Mouse (Mus musculus) small intestine, adult 2 months (tissue): ENCODE measurements around the gene Lypd6. TPM values are rescaled to one million over a fixed set of nuclear protein-coding genes. Genes with fewer than 3 reads are reported as not detected.

ENCODE experiments used
- H3K27ac ChIP-seq: fragments of 200-500 bp; 2 replicates; pipeline ENCODE4 v1.5.1; 2012; ENCODE audit warnings: low read depth, low read length, control low read depth, inconsistent platforms; ENCODE audit not compliant: insufficient read depth
- H3K27me3 ChIP-seq: fragments of 200-500 bp; 2 replicates; pipeline ENCODE4 v1.6.1; 2012; ENCODE audit warnings: mild to moderate bottlenecking, moderate library complexity, low read length, inconsistent platforms; ENCODE audit not compliant: control insufficient read depth, insufficient read depth
- H3K36me3 ChIP-seq: fragments of 200-500 bp; 2 replicates; pipeline ENCODE4 v1.6.1; 2012; ENCODE audit warnings: mild to moderate bottlenecking, low read length, control low read depth, inconsistent platforms; ENCODE audit not compliant: control insufficient read depth, insufficient read depth
- H3K4me1 ChIP-seq: fragments of 200-500 bp; 2 replicates; pipeline ENCODE4 v1.6.1; 2012; ENCODE audit warnings: low read length, inconsistent platforms, mixed read lengths; ENCODE audit not compliant: control insufficient read depth, insufficient read depth, insufficient read length
- H3K4me3 ChIP-seq: fragments of 200-500 bp; 2 replicates; pipeline ENCODE4 v1.5.1; 2012; ENCODE audit warnings: low read depth, mild to moderate bottlenecking, control low read depth, inconsistent platforms, low read length, moderate library complexity
- CTCF ChIP-seq: fragments of 200-500 bp; IDR thresholded peaks from 2 replicates; pipeline ENCODE4 v1.5.1; 2012; ENCODE audit warnings: low read depth, mild to moderate bottlenecking, control low read depth, inconsistent platforms, low read length, moderate library complexity, mixed read lengths; ENCODE audit not compliant: insufficient replicate concordance, insufficient read length; ENCODE audit errors: extremely low read depth
- POLR2A ChIP-seq: fragments of 200-500 bp; IDR thresholded peaks from 2 replicates; pipeline ENCODE4 v1.6.1; 2012; ENCODE audit warnings: low read depth, mild to moderate bottlenecking, control low read depth, inconsistent platforms, low read length, moderate library complexity
- WGBS: fragments of 180-500 bp; shearing (Covaris S2); methylation state at CpG from one replicate; pipeline ENCODE4 v1.1.7; 2018; 5-methylcytosine and 5-hydroxymethylcytosine counted together
- polyA plus RNA-seq: library from polyadenylated mRNA; depleted of rRNA; stranded (reverse); fragments of >200 nt; gene quantifications from 2 replicates; pipeline ENCODE4 v1.2.3, GENCODE M21; 2012

Lypd6 gene
- polyA plus RNA-seq, 1 experiment = 1.4 TPM

DNA sequence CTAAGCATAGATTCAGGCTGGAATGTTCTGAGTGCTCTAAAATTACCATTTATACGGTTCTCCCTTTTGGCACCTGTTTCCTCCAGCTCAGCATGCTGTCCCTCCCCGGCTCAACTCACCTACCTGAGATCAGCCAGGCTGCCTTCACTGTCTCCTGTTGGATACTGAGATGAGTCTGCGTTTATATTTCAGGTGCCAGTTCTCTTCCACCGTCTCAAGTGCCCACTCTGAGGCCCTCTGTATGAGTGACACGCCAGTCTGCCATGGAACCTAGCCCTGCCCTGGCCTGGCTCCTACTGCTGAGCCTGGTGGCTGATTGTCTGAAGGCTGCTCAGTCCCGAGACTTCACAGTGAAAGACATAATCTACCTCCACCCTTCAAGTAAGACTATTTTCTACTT, 99.0 kb downstream of the Lypd6 start:
- WGBS = 72% methylated on average over 6 of the region's 6 CpGs
- Histone ChIP-seq H3K27ac (no peak overlapping the region), H3K4me3 (no peak overlapping the region), H3K27me3 (no peaks in the 10 kb centered on the region), H3K4me1 (no peaks in the 10 kb centered on the region), H3K36me3 (no peaks in the 10 kb centered on the region)
- TF ChIP-seq CTCF (no peak), POLR2A (no peak)

DNA sequence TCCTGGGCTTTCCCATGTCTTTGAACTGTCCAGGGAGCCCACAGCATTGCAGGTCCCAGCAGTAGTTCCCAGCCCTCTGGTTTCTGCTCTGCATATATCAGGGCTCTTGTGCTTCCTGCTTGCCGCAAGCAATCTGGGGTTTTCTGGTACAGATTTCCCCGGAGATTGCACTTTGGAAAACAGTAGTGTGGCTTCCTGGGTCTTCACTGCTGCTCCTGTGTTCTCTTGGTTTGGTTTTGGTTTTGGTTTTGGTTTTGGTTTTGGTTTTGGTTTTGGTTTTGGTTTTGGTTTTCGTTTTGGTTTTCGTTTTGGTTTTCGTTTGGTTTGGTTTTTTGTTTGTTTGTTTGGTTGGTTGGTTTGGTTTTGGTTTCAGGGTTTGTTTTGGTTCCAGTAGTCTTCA, 99.9 kb downstream of the Lypd6 start:
- Histone ChIP-seq H3K36me3 (no peaks in the 10 kb centered on the region), H3K4me1 (no peaks in the 10 kb centered on the region), H3K27ac (no peak overlapping the region), H3K4me3 (no peak overlapping the region), H3K27me3 (no peaks in the 10 kb centered on the region)
- TF ChIP-seq CTCF (no peak), POLR2A (no peak)
- WGBS = 80% methylated on average over 5 of the region's 5 CpGs

DNA sequence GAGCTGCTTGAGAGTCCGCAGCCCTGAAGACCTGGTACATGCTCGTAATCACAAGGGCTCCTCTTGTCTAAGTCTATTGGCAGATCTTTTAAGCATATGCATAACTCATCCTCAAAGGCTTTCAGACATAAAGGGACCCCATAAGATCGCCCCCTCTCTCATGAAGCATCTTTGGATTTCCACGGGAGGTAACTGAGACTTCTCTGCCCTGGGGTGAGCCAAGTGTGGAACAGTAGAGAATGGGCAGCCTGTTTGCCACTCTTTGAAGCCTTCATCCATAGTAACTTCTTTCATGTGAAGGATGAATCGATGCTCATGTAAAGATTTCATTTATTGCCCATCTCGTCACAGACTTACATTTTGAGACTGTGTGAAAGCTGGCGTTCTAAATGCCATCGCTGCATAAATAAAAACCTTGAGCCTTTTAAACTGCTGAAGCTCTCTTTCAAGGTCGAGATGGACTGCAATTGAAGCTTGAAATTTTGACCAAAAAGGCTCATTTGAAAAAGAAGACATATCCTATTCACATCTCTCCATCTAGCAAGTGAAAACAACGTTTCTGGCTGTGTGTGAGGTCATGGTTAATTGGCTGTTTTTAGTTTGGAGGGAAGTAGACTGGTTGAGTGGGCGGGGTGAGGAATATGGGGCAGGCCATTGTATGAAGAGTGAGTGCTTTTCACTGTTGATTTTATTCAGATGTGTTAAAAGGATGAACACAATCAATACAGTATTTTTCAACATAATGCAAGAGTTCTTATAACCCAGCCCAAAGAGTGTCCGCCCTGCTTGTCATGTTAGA, 107.7 kb downstream of the Lypd6 start:
- no peaks in the 10 kb centered on the region for H3K27me3 ChIP-seq
- H3K4me3 ChIP-seq = no peak overlapping the region
- TF ChIP-seq POLR2A (no peak), CTCF (no peak)
- no peaks in the 10 kb centered on the region for H3K4me1 ChIP-seq
- H3K27ac ChIP-seq = no peak overlapping the region
- 87% methylated on average over 12 of the region's 12 CpGs for WGBS
- no peaks in the 10 kb centered on the region for H3K36me3 ChIP-seq

DNA sequence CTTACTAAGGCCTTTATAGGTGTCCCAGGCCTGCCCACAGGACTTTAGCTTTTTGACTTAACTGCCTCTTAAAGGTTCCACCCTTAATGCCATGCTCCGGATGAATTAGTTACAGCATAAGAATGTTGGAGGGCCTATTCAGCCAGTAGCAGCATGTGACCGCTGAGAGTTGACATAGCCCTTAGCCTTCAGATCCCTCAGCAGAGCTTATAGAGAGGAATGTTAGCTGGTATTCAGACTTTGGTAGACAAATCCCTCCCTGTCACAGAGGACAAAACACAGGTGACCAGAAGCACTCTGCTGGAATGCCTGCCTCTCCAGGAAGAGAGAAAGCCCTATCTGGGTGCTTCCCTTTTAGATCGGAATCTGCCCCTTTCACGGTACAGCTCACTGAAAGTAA, 109.5 kb downstream of the Lypd6 start:
- Histone ChIP-seq H3K36me3 (no peaks in the 10 kb centered on the region), H3K27me3 (no peaks in the 10 kb centered on the region), H3K4me1 (peaks cover 3% of the 10 kb centered on the region; the same call in 1 of the 2 replicates), H3K4me3 (no peak overlapping the region), H3K27ac (no peak overlapping the region)
- 69% methylated on average over 4 of the region's 4 CpGs for WGBS
- TF ChIP-seq POLR2A (no peak), CTCF (no peak)

DNA sequence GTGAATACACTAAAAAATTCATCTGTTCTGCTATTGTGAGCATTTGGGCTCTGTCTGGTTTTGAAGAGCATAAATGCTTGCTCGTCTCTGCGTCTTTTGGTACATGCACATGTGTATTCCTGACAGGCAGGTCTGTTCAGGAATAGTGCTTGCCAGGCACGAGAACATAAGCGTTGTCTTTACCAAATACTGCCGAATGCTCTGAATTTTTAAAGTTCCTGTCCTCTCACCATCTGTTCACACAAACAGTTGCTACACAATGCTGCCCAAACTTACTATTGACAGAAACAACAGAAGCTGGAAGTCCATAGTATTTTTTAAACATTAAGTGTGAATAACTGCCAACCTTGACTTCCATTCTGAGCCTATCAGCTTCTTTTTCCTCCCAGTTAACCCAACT, 112.9 kb downstream of the Lypd6 start:
- peaks cover 3% of the 10 kb centered on the region; the same call in 1 of the 2 replicates for H3K4me1 ChIP-seq
- no peak overlapping the region for H3K4me3 ChIP-seq
- 85% methylated on average over 5 of the region's 5 CpGs for WGBS
- TF ChIP-seq CTCF = no peak
- no peak for TF ChIP-seq POLR2A
- no peaks in the 10 kb centered on the region for H3K36me3 ChIP-seq
- no peaks in the 10 kb centered on the region for H3K27me3 ChIP-seq
- H3K27ac ChIP-seq = no peak overlapping the region

DNA sequence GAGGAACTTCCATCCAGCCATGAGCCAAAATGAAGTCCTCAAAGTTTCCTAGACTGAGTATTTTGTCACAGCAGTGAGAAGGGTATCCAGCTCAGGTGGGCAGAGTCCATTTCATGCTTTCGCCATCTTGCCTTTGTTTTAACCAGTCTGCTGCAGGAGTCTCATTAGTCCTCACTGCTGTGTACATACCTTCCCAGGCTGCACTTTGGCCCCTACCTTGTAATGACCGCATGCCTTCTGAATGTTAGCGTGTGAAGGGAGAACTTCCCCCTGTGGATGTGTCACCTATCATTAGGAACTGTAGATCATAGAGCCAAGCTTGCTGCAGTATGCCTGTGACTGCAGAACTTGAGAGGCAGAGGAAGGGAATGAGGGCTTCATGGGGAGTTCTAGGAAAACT, 114.2 kb downstream of the Lypd6 start:
- 26% methylated on average over 3 of the region's 3 CpGs for WGBS
- no peak for TF ChIP-seq POLR2A
- no peak for TF ChIP-seq CTCF
- Histone ChIP-seq H3K27ac (no peak overlapping the region), H3K36me3 (no peaks in the 10 kb centered on the region), H3K4me1 (peaks cover 3% of the 10 kb centered on the region; the same call in 1 of the 2 replicates), H3K27me3 (no peaks in the 10 kb centered on the region), H3K4me3 (no peak overlapping the region)

DNA sequence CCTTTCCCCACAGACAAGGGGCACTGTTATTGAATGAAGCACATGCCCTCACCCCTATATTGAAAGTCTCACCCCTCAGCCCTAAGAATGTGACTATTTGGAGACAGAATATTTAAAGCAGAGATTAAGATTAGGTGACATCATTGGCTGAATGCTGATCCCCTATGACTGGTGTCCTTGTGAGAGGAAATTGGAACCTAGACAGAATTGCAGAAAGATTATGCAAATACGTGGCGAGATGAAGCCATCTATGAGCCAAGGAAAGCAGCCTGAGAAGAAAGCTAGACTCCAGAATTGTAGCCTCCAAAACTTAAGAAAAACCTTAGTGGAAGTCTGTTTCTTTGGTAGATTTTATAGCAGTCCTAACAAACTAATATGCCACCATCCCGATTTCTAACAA, 115.1 kb downstream of the Lypd6 start:
- no peak overlapping the region for H3K27ac ChIP-seq
- no peaks in the 10 kb centered on the region for H3K36me3 ChIP-seq
- WGBS = 88% methylated on average over 3 of the region's 3 CpGs
- H3K4me3 ChIP-seq = no peak overlapping the region
- H3K27me3 ChIP-seq = no peaks in the 10 kb centered on the region
- no peak for TF ChIP-seq POLR2A
- TF ChIP-seq CTCF = no peak
- H3K4me1 ChIP-seq = peaks cover 6% of the 10 kb centered on the region; the same call in 1 of the 2 replicates
